Mouse (Mus musculus) adrenal gland, adult (tissue): ENCODE data around the gene Gm49354.
"Not testable (repeated sequence)": the region's sequence is repeated elsewhere in the genome, so short reads cannot be mapped to it uniquely, and the experiment has no call there.

Experiments used
- DNase-seq, 2 experiments: peaks; one replicate each; pipeline ENCODE4 v3.0.0; 2022 to 2023; ENCODE audit warnings: low spot score in 1 of 2; ENCODE audit not compliant: inconsistent age in 2 of 2

Gm49354 gene

DNA sequence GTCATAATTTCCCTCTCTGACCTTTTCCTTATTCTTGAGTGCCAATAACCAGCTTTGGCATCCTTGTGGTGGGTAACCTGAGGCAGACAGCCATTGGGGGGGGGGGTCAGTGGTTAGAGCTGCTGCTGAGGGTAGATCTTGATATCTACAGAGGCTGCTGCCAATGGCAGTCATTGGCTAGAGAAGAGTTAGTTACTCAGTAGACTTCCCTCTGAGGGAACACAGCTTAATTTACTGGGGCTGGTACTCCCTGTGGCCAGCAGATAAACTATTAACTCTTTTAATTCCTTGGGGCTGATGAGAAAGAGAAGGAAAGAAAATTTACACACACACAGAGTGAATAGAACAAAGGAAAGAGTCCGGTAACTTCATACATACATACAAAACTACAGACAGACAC is 62.6 kb downstream of the Gm49354 start:
- DNase-seq = no peak

DNA sequence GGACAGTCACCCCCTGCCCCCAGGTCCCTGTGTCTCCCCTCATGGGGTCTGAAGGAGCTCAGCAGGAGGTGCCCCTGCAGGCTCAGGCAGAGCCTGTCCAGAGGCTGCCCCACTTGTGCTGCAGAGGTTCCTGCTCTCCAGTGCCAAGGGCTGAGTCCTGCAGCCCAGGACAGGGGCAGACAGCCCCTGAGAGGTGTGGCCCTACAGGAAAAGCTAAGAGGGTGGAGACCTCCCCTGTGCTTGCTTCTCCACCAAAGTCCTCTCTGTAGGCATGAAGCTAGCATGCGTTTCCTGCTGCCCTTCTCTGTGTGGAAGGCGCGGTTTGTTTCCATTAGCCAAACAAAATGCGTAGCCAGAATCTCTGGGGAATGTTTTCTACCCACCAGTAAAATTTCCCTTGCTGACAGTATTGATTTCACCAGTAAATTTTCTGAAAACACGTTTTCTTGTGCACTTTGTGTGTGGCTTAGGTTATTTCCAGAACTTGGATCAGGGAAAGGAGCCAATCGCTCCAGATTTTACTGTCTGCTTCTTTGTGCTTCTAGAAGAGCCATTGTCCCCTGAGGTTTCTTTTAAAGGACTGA is 63.1 kb downstream of the Gm49354 start:
- not testable (repeated sequence) for DNase-seq

DNA sequence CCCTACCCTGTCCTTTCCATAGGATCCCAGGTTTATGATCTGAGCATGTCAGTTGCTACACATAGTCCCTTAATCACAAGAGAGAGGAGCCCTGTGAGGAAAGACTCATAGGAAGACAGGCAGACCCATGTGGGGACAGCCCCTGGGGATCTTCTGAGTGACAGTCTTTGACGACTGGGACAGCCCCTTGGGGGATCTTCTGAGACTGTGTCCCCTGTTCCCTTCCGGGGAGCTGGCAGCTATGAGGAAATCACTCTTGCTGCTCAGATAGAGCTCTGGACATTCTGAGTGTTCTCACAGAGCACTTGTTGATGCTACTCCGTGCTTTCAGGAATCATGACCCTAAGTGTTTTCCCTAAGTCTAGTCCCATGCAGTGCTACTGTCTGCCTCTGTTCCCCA is 68.3 kb downstream of the Gm49354 start:
- no peak for DNase-seq

DNA sequence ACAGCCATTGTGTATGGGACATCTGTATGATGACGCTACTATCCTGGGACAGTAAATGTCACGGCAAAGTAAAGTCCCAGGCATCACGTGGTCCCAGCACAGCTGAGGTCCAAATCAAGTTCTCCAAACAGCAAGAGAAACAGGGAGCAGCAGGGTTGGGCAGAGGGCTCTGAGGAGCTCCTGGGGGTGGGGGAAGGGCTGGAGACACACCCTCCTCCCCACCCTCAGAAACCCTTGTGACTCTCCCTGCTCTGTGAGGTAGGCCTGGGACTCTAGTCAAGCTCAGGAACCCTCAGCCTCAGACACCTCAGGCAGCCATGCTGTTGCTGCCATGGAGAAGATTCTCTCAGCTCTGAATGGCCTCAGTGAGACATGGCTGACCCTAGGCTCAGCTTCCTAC is 70.1 kb downstream of the Gm49354 start, which contains the start of gene Spata31d1b:
Spata31d1b (plus strand) TSS at position 301 of the 400 bp plus-strand sequence.
- not testable (repeated sequence) for DNase-seq

DNA sequence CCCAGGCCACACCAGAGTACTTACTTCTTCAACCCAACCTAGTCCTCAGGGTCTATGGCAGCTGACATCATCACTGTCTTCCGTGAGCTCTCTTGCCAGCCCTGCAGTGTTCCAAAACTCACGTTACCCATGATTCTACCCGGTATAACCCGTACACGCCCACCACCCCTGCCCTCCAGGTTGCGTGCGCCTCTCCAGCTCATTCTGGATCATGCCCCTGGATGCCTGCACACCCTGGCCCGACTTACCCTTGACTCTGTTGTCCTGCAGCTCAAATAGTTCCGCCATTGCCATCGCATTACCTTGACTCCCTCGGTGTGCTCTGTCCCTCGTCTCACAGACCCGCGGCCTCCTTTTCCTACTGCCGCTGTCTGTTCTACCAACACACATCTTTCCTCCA is 71.8 kb downstream of the Gm49354 start, which contains the start of gene Spata31d1a:
Spata31d1a (minus strand) TSS at position 101 of the 400 bp plus-strand sequence.
- DNase-seq = no peak
